Mouse (Mus musculus) kidney, adult 2 months (tissue): ENCODE results near the gene Myo18b. TPM values are rescaled to one million over a fixed set of nuclear protein-coding genes. Genes with fewer than 3 reads are reported as not detected.

Experiments
- DNase-seq: peaks from one replicate; pipeline ENCODE4 v3.0.0; 2021
- H3K27ac ChIP-seq: fragments of 200-500 bp; 2 replicates; pipeline ENCODE4 v1.5.1; 2012; ENCODE audit warnings: low read depth, low read length, control low read depth, inconsistent platforms; ENCODE audit not compliant: insufficient read depth
- H3K27me3 ChIP-seq: fragments of 200-500 bp; replicated peaks from 2 replicates; pipeline ENCODE4 v1.6.1; 2012; ENCODE audit warnings: mild to moderate bottlenecking, moderate library complexity, low read length, inconsistent platforms; ENCODE audit not compliant: control insufficient read depth, insufficient read depth
- H3K36me3 ChIP-seq: fragments of 200-500 bp; 2 replicates; pipeline ENCODE4 v1.6.1; 2012; ENCODE audit warnings: mild to moderate bottlenecking, moderate library complexity, low read length, inconsistent platforms; ENCODE audit not compliant: control insufficient read depth, insufficient read depth
- H3K4me1 ChIP-seq: fragments of 200-500 bp; 2 replicates; pipeline ENCODE4 v1.6.1; 2011; ENCODE audit warnings: low read length; ENCODE audit not compliant: control insufficient read depth, insufficient read depth
- H3K4me3 ChIP-seq: fragments of 200-500 bp; 2 replicates; pipeline ENCODE4 v1.5.1; 2011; ENCODE audit warnings: mild to moderate bottlenecking, low read depth, low read length, control low read depth; ENCODE audit not compliant: insufficient read depth
- CTCF ChIP-seq: fragments of 200-500 bp; conservative IDR thresholded peaks from 2 replicates; pipeline ENCODE4 v1.5.1; 2011; ENCODE audit warnings: low read depth, mild to moderate bottlenecking, control low read depth, low read length, moderate library complexity, mixed read lengths; ENCODE audit not compliant: insufficient read depth, insufficient read length
- POLR2A ChIP-seq: fragments of 200-500 bp; IDR thresholded peaks from one replicate; pipeline ENCODE4 v1.6.1; 2011; ENCODE audit warnings: low read depth, low read length, control low read depth
- WGBS: fragments of 180-500 bp; shearing (Covaris S2); methylation state at CpG from one replicate; pipeline ENCODE4 v1.1.7; 2018; 5-methylcytosine and 5-hydroxymethylcytosine counted together
- polyA plus RNA-seq: library from polyadenylated mRNA; depleted of rRNA; stranded (reverse); fragments of >200 nt; gene quantifications from 2 replicates; pipeline ENCODE4 v1.2.3, GENCODE M21; 2012

Gene Myo18b
- polyA plus RNA-seq, 1 experiment = 1.2 TPM

- 16% methylated on average over 1 of the region's 1 CpGs for WGBS
- TF ChIP-seq POLR2A = no peak
- no peak for TF ChIP-seq CTCF
- no peak overlapping the region for H3K27ac ChIP-seq
- H3K27me3 ChIP-seq = no peaks in the 10 kb centered on the region
- H3K4me3 ChIP-seq = no peak overlapping the region
- no peaks in the 10 kb centered on the region for H3K36me3 ChIP-seq
- no peaks in the 10 kb centered on the region for H3K4me1 ChIP-seq
- DNase-seq = no peak
Measured at GRCm38 (mm10) chr5:112663701-112664100, 232.5 kb downstream of the Myo18b start.

DNA sequence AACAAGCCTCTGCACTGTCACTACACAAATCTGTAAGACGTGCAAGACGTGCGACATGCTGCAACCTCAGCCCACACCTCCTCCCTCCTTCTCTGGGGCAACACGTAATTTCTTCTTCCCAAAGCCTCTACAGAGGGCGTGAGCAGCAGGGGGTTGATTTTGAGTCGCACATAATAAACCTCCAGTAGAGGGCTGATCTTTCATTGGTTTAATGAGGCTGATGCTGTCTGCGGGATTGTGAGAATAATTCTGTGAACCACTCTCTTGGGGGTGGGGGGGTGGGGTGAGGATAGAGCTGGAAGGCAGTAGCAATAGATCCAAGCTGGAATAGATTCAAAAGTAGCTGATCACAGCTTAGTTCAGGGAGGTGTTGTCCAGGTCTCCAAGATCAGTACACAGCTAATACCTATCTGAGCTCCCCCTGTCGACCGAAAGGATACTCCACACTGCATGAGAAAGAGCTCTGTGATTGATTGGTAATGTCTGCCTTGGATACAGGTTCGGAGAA lies 235.2 kb downstream of the Myo18b start:
- 30% methylated on average over 10 of the region's 10 CpGs for WGBS
- DNase-seq = no peak
- H3K4me1 ChIP-seq = no peaks in the 10 kb centered on the region
- no peaks in the 10 kb centered on the region for H3K27me3 ChIP-seq
- H3K36me3 ChIP-seq = no peaks in the 10 kb centered on the region
- TF ChIP-seq POLR2A (no peak), CTCF (no peak)
- no peak overlapping the region for H3K4me3 ChIP-seq
- no peak overlapping the region for H3K27ac ChIP-seq

DNA sequence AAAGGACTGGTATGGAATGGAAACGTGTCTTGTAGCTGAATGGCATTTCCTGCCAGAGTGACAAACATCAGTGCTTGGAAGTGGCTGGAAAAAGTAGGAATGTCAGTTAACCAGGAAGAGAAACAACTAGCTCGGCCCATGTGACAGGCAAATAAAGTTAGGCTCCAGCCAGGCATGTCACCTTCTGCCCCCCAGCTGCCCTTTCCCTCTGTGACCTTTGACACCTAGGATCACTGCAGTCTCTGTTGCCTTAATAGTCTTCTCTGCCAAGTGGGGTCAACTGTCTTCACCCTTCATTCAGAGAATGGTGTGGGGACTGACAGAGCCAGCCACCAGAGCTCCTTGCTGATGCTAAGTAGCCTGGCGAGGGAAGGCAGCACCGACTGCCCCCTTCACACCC lies 236.9 kb downstream of the Myo18b start:
- H3K36me3 ChIP-seq = no peaks in the 10 kb centered on the region

DNA sequence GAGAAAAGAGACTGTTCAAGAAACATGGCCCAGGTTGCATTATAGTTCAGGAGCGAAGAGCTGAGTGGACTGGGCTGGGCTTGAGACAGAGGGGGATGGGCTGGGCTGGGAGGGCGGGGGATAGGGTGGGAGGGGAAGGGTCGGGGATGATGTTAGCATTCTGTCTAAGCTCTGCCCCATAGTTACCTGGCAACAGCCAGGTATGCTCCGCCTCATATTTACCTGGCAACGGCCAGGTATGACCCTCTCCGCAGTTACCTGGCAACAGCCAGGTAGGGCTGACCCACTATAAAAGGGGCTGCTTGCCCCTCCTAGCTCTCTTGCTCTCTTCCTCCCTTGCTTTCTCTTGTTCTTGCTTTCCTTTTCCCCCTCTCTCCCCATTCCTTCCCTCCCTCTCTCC lies 239.4 kb downstream of the Myo18b start:
- H3K36me3 ChIP-seq = no peaks in the 10 kb centered on the region

More for the DNA sequence above, 236.9 kb downstream of the Myo18b start:
- H3K4me1 ChIP-seq = no peaks in the 10 kb centered on the region
- TF ChIP-seq CTCF = no peak
- TF ChIP-seq POLR2A = no peak
- 32% methylated on average over 4 of the region's 4 CpGs for WGBS
- no peaks in the 10 kb centered on the region for H3K27me3 ChIP-seq
- no peak for DNase-seq
- no peak overlapping the region for H3K4me3 ChIP-seq
- H3K27ac ChIP-seq = no peak overlapping the region

GRCm38 (mm10) chr5:112655986-112656541 lies 240.1 kb downstream of the Myo18b start:
- Histone ChIP-seq H3K4me3 (no peak overlapping the region), H3K4me1 (no peaks in the 10 kb centered on the region), H3K27ac (no peak overlapping the region), H3K36me3 (no peaks in the 10 kb centered on the region), H3K27me3 (no peaks in the 10 kb centered on the region)
- TF ChIP-seq CTCF (no peak), POLR2A (no peak)
- 3% methylated on average over 15 of the region's 15 CpGs for whole genome bisulfite sequencing
- no peak for DNase-seq

More for the DNA sequence above, 239.4 kb downstream of the Myo18b start:
- H3K27me3 ChIP-seq = no peaks in the 10 kb centered on the region
- 5% methylated on average over 6 of the region's 6 CpGs for WGBS
- H3K4me1 ChIP-seq = no peaks in the 10 kb centered on the region
- no peak for DNase-seq
- H3K4me3 ChIP-seq = no peak overlapping the region
- TF ChIP-seq POLR2A (no peak), CTCF (no peak)
- H3K27ac ChIP-seq = no peak overlapping the region

GRCm38 (mm10) chr5:112655529-112655928 lies 240.6 kb downstream of the Myo18b start:
- TF ChIP-seq CTCF = no peak
- no peak for TF ChIP-seq POLR2A
- WGBS = 7% methylated on average over 14 of the region's 14 CpGs

DNA sequence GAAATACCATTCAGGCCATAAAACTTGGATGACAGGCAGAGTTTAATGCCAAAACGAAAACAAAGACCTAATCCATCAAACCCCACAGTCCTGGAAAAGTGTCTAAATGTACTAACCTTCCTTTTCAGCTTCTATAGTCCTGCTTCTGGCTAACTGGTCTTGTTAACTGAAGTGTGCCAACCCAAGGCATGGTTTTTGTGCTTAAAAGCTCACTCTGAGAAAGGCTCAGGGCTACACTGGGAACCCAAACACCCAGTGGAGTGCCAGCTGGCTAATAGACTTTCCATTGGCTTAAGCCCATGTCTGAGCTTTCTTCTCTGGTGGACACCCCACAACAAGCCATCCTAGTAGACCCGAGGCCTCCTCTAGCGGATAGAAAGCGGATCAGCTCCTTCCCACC lies 244.1 kb downstream of the Myo18b start:
- Histone ChIP-seq H3K27me3 (no peaks in the 10 kb centered on the region), H3K4me1 (no peaks in the 10 kb centered on the region), H3K36me3 (no peaks in the 10 kb centered on the region), H3K4me3 (no peak overlapping the region), H3K27ac (no peak overlapping the region)
- DNase-seq = no peak
- TF ChIP-seq POLR2A (no peak), CTCF (no peak)
- 74% methylated on average over 4 of the region's 4 CpGs for WGBS

More at GRCm38 (mm10) chr5:112655529-112655928, 240.6 kb downstream of the Myo18b start:
- Histone ChIP-seq H3K27me3 (no peaks in the 10 kb centered on the region), H3K36me3 (no peaks in the 10 kb centered on the region), H3K27ac (no peak overlapping the region), H3K4me1 (no peaks in the 10 kb centered on the region), H3K4me3 (no peak overlapping the region)
- DNase-seq = no peak
